In genomic region chr1:129837776-129838175, GRCm38 (mm10) we compare ENCODE assay signal across 11 mouse cellular contexts.
DNase-seq lines count a peak whose midpoint lies in the region; ATAC-seq and TF ChIP-seq lines count a peak whose summit lies in the region.
"Had no signal": no experiment of that assay in that cellular context is flagged by ENCODE, and none has a peak within 500 bp of the region (broad histone marks: within the 10 kb centered on the region; RNA-seq: fewer than 3 reads in every experiment).

No protein-coding gene starts in this region.

- WGBS in intestine, embryonic 14.5 days: 13% methylated on average over 3 of the region's 3 CpGs
- 42% methylated on average over 3 of the region's 3 CpGs for WGBS in intestine, postnatal 0 days
- 76% methylated on average over 3 of the region's 3 CpGs for WGBS in forebrain, embryonic 11.5 days

- H3K4me1 ChIP-seq in intestine, embryonic 14.5 days (replicated peaks; ENCODE audit: control insufficient read depth, insufficient read depth, low read length): peaks cover 3% of the 10 kb centered on the region; the same call in 1 of the 2 replicates
- H3K4me1 ChIP-seq in intestine, postnatal 0 days (replicated peaks; ENCODE audit: control insufficient read depth, insufficient read depth, low read length): no peaks in the 10 kb centered on the region
- no peaks in the 10 kb centered on the region for H3K4me1 ChIP-seq in forebrain, embryonic 11.5 days (replicated peaks; ENCODE audit: control insufficient read depth, insufficient read depth, low read length)
- H3K4me1 ChIP-seq: hindbrain, embryonic 12.5 days had no signal

- H3K9me3 ChIP-seq in intestine, embryonic 14.5 days (ENCODE audit: control insufficient read depth, low read length): no peaks in the 10 kb centered on the region
- H3K9me3 ChIP-seq in intestine, postnatal 0 days (ENCODE audit: control insufficient read depth): no peaks in the 10 kb centered on the region
- no peaks in the 10 kb centered on the region for H3K9me3 ChIP-seq in forebrain, embryonic 11.5 days (ENCODE audit: control insufficient read depth, low read length)
- H3K9me3 ChIP-seq: hindbrain, embryonic 12.5 days had no signal

- no peak for TF ChIP-seq CTCF in intestine, postnatal 0 days (IDR thresholded peaks at IDR 0.05; ENCODE audit: low read depth)

- no peak overlapping the region for H3K4me3 ChIP-seq in intestine, embryonic 14.5 days (ENCODE audit: low read depth, low read length)
- H3K4me3 ChIP-seq in intestine, postnatal 0 days (ENCODE audit: low read depth, low read length): no peak overlapping the region
- no peak overlapping the region for H3K4me3 ChIP-seq in forebrain, embryonic 11.5 days (ENCODE audit: low read depth, low read length)
- H3K4me3 ChIP-seq: hindbrain, embryonic 12.5 days had no signal

- H3K4me2 ChIP-seq in intestine, embryonic 14.5 days (ENCODE audit: low read length): no peak overlapping the region
- no peak overlapping the region for H3K4me2 ChIP-seq in intestine, postnatal 0 days (replicated peaks; ENCODE audit: low read depth)
- H3K4me2 ChIP-seq in forebrain, embryonic 11.5 days (ENCODE audit: low read depth, low read length, severe bottlenecking): no peak overlapping the region
- H3K4me2 ChIP-seq: hindbrain, embryonic 12.5 days had no signal

- peak; percentile 47; the same call in 1 of the 2 replicates for ATAC-seq in intestine, embryonic 14.5 days (replicated peaks; ENCODE audit: low FRiP score, low TSS enrichment, low read depth)
- ATAC-seq in intestine, postnatal 0 days: no peak
- no peak for ATAC-seq in forebrain, embryonic 11.5 days (replicated peaks; ENCODE audit: low FRiP score)
- ATAC-seq: liver, postnatal 0 days had no signal

- no peaks in the 10 kb centered on the region for H3K27me3 ChIP-seq in intestine, embryonic 14.5 days (replicated peaks; ENCODE audit: control insufficient read depth, insufficient read depth, low read length)
- H3K27me3 ChIP-seq in intestine, postnatal 0 days (replicated peaks; ENCODE audit: control insufficient read depth, insufficient read depth, low read length): no peaks in the 10 kb centered on the region
- H3K27me3 ChIP-seq in forebrain, embryonic 11.5 days (ENCODE audit: control insufficient read depth, insufficient read depth, low read length): no peaks in the 10 kb centered on the region
- H3K27me3 ChIP-seq: hindbrain, embryonic 12.5 days had no signal

- no peak overlapping the region for H3K27ac ChIP-seq in intestine, embryonic 14.5 days (ENCODE audit: low read depth)
- H3K27ac ChIP-seq in intestine, postnatal 0 days (ENCODE audit: low read depth, low read length): no peak overlapping the region
- no peak overlapping the region for H3K27ac ChIP-seq in forebrain, embryonic 11.5 days (ENCODE audit: low read depth, low read length)
- H3K27ac ChIP-seq: hindbrain, embryonic 12.5 days had no signal

- no peaks in the 10 kb centered on the region for H3K36me3 ChIP-seq in intestine, embryonic 14.5 days (ENCODE audit: control insufficient read depth, insufficient read depth, low read length)
- H3K36me3 ChIP-seq in intestine, postnatal 0 days (ENCODE audit: control insufficient read depth, insufficient read depth): no peaks in the 10 kb centered on the region
- H3K36me3 ChIP-seq in forebrain, embryonic 11.5 days (ENCODE audit: control insufficient read depth, insufficient read depth, low read length): no peaks in the 10 kb centered on the region
- H3K36me3 ChIP-seq: hindbrain, embryonic 12.5 days had no signal

- H3K9ac ChIP-seq in intestine, embryonic 14.5 days (ENCODE audit: low read length): no peak overlapping the region
- H3K9ac ChIP-seq in intestine, postnatal 0 days (ENCODE audit: low read depth, low read length): no peak overlapping the region
- no peak overlapping the region for H3K9ac ChIP-seq in forebrain, embryonic 11.5 days (ENCODE audit: low read length)
- H3K9ac ChIP-seq: hindbrain, embryonic 12.5 days; liver, postnatal 0 days had no signal

- DNase-seq in intestine, embryonic 14.5 days (ENCODE audit: low spot score): no peak
- peak; percentile 30 for DNase-seq in embryo, embryonic 11.5 days (ENCODE audit: low read depth, low spot score)
- DNase-seq in heart, postnatal 4 days: peak; percentile 10
- DNase-seq in lung, postnatal 10 days: peak; percentile 51
- DNase-seq in spleen, postnatal 4 days (ENCODE audit: low spot score in 2 of 2): no peak
- DNase-seq in forebrain, embryonic 11.5 days (ENCODE audit: low spot score): no peak
- no peak for DNase-seq in c-Kit-positive CD71-positive TER-119-positive erythroid progenitor cells, embryonic 14.5 days (ENCODE audit: low spot score)
- DNase-seq: liver, postnatal 0 days; right cerebral cortex, postnatal 14 days had no signal

Comparison
In these comparisons a context has a peak if more than half of its experiments do, and no peak if none do; other contexts are left out.
1. DNase-seq: peak in embryo, embryonic 11.5 days (single experiment), heart, postnatal 4 days (single experiment) and lung, postnatal 10 days (single experiment); none in intestine, embryonic 14.5 days (single experiment), spleen, postnatal 4 days (0 of 2), forebrain, embryonic 11.5 days (single experiment) and c-Kit-positive CD71-positive TER-119-positive erythroid progenitor cells, embryonic 14.5 days (single experiment).